Mouse (Mus musculus) brown adipose tissue, adult 24 weeks (tissue): ENCODE measurements around the gene Avpi1. TPM values are rescaled to one million over a fixed set of nuclear protein-coding genes. Genes with fewer than 3 reads are reported as not detected.

Source experiments
- H3K27ac ChIP-seq: fragments of 200-500 bp; replicated peaks from 2 replicates; pipeline ENCODE4 v1.5.1; 2012; ENCODE audit warnings: low read depth, mild to moderate bottlenecking, low read length
- H3K4me1 ChIP-seq: fragments of 200-500 bp; 2 replicates; pipeline ENCODE4 v1.6.1; 2012; ENCODE audit warnings: low read length, mixed read lengths; ENCODE audit not compliant: control insufficient read depth, insufficient read depth, insufficient read length
- H3K4me3 ChIP-seq: fragments of 200-500 bp; 2 replicates; pipeline ENCODE4 v1.5.1; 2012; ENCODE audit warnings: low read depth, mild to moderate bottlenecking, low read length, moderate library complexity; ENCODE audit not compliant: insufficient read depth
- polyA plus RNA-seq: library from polyadenylated mRNA; stranded (reverse); fragments of >200 nt; gene quantifications from 2 replicates; pipeline ENCODE4 v1.2.4, GENCODE M21; 2012; ENCODE audit not compliant: missing spikeins, insufficient read depth, insufficient read length

The Avpi1 gene
- 12.6 and 16.8 TPM in 2 replicates for polyA plus RNA-seq

GRCm38 (mm10) chr19:42128787-42129508, at the start of gene Avpi1:
Avpi1 (minus strand) TSS chr19:42129059.
- Histone ChIP-seq H3K27ac (peak within 1 kb of the TSS; percentile 91), H3K4me3 (peak within 1 kb of the TSS; percentile 77), H3K4me1 (peaks cover 6% of the 10 kb centered on the region; the same call in 1 of the 2 replicates)

- Histone ChIP-seq H3K4me3 (no peak overlapping the region), H3K4me1 (no peaks in the 10 kb centered on the region), H3K27ac (no peak overlapping the region)
Observed at GRCm38 (mm10) chr19:42177461-42177860, 48.6 kb upstream of the Avpi1 start.

GRCm38 (mm10) chr19:42176841-42177240, 48.0 kb upstream of the Avpi1 start:
- Histone ChIP-seq H3K4me3 (no peak overlapping the region), H3K4me1 (no peaks in the 10 kb centered on the region), H3K27ac (no peak overlapping the region)

- H3K4me1 ChIP-seq: peaks cover 6% of the 10 kb centered on the region
- H3K4me3 ChIP-seq: peak overlapping the region; percentile 83
- H3K27ac ChIP-seq: 0 out of 2 replicates have a peak overlapping the region, but pooled peaks have one; percentile 1
Observed at GRCm38 (mm10) chr19:42170025-42170969, 41.4 kb upstream of the Avpi1 start.

- Histone ChIP-seq H3K4me3 (no peak overlapping the region), H3K4me1 (peaks cover 6% of the 10 kb centered on the region), H3K27ac (no peak overlapping the region)
Observed at GRCm38 (mm10) chr19:42169322-42169975, 40.6 kb upstream of the Avpi1 start.

GRCm38 (mm10) chr19:42167489-42167888, 38.6 kb upstream of the Avpi1 start:
- peaks cover 6% of the 10 kb centered on the region for H3K4me1 ChIP-seq

GRCm38 (mm10) chr19:42166766-42167165, 37.9 kb upstream of the Avpi1 start:
- Histone ChIP-seq H3K4me1 (peaks cover 6% of the 10 kb centered on the region), H3K4me3 (no peak overlapping the region), H3K27ac (no peak overlapping the region)

More at GRCm38 (mm10) chr19:42167489-42167888, 38.6 kb upstream of the Avpi1 start:
- Histone ChIP-seq H3K4me3 (no peak overlapping the region), H3K27ac (no peak overlapping the region)

GRCm38 (mm10) chr19:42166130-42166529, 37.3 kb upstream of the Avpi1 start:
- peaks cover under 1% of the 10 kb centered on the region; the same call in 1 of the 2 replicates for H3K4me1 ChIP-seq
- no peak overlapping the region for H3K27ac ChIP-seq
- peak overlapping the region; percentile 31; the same call in 1 of the 2 replicates for H3K4me3 ChIP-seq

GRCm38 (mm10) chr19:42164188-42164587, 35.3 kb upstream of the Avpi1 start:
- Histone ChIP-seq H3K27ac (no peak overlapping the region), H3K4me3 (no peak overlapping the region), H3K4me1 (no peaks in the 10 kb centered on the region)

- no peak within 1 kb of the TSS for H3K27ac ChIP-seq
- H3K4me1 ChIP-seq: no peaks in the 10 kb centered on the region
- H3K4me3 ChIP-seq: no peak within 1 kb of the TSS
Observed at GRCm38 (mm10) chr19:42163764-42164163, 34.9 kb upstream of the Avpi1 start, which contains the start of gene Zfyve27. Zfyve27 (plus strand) TSS chr19:42163951.

GRCm38 (mm10) chr19:42158246-42159017, 29.6 kb upstream of the Avpi1 start:
- H3K27ac ChIP-seq: no peak overlapping the region
- no peaks in the 10 kb centered on the region for H3K4me1 ChIP-seq
- H3K4me3 ChIP-seq: no peak overlapping the region

- H3K27ac ChIP-seq: peak overlapping the region; percentile 60
- H3K4me3 ChIP-seq: no peak overlapping the region
- H3K4me1 ChIP-seq: no peaks in the 10 kb centered on the region
Observed at GRCm38 (mm10) chr19:42157493-42158237, 28.8 kb upstream of the Avpi1 start.

- Histone ChIP-seq H3K4me3 (no peak overlapping the region), H3K27ac (no peak overlapping the region), H3K4me1 (peaks cover 9% of the 10 kb centered on the region)
Observed at GRCm38 (mm10) chr19:42151990-42152389, 23.1 kb upstream of the Avpi1 start.

- Histone ChIP-seq H3K27ac (peak overlapping the region; percentile 84), H3K4me1 (peaks cover 16% of the 10 kb centered on the region), H3K4me3 (peak overlapping the region; percentile 79)
Observed at GRCm38 (mm10) chr19:42148569-42148860, 19.7 kb upstream of the Avpi1 start.
